Mouse (Mus musculus): ENCODE results near the gene Cacng1. TPM values are rescaled to one million over a fixed set of nuclear protein-coding genes. Genes with fewer than 3 reads are reported as not detected.

The Cacng1 gene
- total RNA-seq, 2 experiments from 2014 or later = not detected

DNA sequence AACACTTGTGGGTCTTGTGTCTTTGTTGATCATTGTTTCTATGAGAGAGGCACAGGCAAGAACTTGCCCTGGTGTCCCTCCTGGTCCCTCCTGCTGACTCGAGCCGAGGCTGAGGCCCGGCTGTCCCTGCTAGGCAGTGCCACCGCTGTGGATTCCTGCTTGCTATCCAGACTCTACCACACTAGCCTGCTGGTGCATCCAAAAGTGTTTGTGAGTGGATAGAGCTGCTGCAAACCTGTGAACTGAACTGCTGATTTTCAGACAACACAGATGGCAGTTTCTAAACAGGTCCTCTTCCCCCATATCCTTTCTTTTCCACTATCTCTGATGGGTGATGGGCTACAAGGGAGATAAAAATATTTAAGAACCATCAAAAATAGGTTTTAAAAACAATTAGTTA lies 60.8 kb downstream of the Cacng1 start:
- DNase-seq = no peak

Other genes with a start within 250 kb of the Cacng1 start
- gene Pitpnc1, start 245.8 kb downstream of the Cacng1 start, total RNA-seq (2021) = 10 to 100 TPM; 48.9 to 53.6 TPM
- gene Psmd12, start 237.0 kb downstream of the Cacng1 start, total RNA-seq (2021) = 10 to 100 TPM; 67.9 to 70.2 TPM
- 10 to 100 TPM; 41.4 to 52.6 TPM for gene Helz, start 168.6 kb downstream of the Cacng1 start, total RNA-seq (2021)
- gene Cacng4, start 78.0 kb upstream of the Cacng1 start, total RNA-seq (2021) = 10 to 100 TPM; 23.6 to 26.7 TPM
- gene Cacng5, start 198.5 kb upstream of the Cacng1 start, total RNA-seq (2021) = 10 to 100 TPM; 12.0 to 12.1 TPM